Mouse (Mus musculus): Measurements from ENCODE around the gene Wfdc6a.
A peak's percentile ranks its signal among the peaks of the same experiment; 100 is the strongest.
"Not testable (repeated sequence)": the region's sequence is repeated elsewhere in the genome, so short reads cannot be mapped to it uniquely, and the experiment has no call there.

Gene Wfdc6a

DNA sequence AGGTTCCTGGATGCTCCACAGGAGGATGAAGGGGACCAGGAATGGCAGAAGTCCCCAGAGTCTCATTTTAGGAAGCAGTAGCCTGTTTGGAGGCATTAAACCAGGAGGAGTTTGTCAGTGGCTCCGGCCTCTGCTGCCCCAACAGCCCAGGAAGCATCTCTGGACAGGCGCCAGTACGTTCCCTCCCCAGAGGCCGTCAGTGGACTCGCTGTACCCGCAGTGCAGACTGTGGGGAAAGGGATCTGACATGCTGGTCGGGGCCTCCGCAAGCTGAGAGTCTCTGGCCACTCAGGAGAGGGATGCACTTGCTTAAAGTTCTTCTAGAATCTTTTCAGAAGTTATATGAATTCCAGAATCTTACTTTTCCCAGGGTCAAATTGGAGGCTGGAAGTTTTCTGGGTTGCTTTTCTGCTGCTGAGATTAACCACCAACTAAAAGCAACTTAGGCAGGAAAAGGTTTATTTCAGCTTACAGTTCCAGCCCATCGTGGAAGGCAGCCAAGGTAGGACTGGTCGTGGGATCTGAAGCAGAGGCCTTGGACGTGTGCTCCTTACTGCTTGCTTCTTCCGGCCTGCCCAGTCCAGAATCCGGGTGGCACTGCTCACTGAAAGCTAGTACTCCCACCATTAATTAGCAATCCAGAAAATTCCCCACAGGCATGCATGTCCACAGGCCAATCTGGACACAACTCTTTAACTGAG, at the start of gene Wfdc6a:
Gene Wfdc6a (minus strand): TSS at position 423 of the 701 bp plus-strand sequence.
- DNase-seq (ENCODE audit: low spot score), result not testable (repeated sequence)

DNA sequence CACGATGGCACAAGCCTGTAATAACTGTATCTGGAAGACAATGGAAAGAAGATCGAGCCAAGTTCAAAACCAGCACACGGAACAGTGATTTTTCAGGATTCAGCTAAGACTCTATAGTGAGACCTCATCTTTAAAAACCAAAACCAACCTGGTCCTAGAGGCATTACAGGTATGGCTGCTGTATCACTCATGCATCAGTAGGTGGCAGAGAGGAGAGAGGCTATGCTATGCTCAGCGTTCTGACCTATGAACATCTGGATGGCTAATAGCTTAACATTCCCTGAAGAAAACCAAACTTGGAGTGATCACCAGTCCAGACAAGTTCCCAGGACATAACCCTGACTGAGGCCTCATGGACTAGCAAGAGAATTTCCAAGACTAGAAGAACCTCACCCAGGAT, 36.5 kb upstream of the Wfdc6a start:
- no peak for DNase-seq (ENCODE audit: low spot score)

DNA sequence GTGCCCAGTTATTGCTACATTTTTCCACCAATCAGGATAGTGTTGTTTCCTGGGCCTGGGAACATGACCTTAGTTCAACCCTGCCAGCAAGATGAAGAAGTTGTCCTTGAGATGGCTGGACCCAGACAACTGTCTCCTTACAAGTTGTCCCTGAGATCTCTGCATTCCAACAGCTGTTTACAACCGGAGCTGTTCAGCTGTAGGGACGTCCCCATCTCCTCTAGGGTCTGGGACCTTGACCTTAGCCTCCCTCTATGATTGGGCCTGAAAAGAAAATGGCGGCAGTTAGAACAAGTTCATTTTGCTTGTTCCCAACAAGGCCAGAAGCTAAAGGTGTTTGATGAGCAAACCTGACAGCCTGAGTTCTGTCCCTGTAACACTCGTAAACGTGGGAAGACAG, 33.8 kb upstream of the Wfdc6a start:
- no peak for DNase-seq (ENCODE audit: low spot score)

DNA sequence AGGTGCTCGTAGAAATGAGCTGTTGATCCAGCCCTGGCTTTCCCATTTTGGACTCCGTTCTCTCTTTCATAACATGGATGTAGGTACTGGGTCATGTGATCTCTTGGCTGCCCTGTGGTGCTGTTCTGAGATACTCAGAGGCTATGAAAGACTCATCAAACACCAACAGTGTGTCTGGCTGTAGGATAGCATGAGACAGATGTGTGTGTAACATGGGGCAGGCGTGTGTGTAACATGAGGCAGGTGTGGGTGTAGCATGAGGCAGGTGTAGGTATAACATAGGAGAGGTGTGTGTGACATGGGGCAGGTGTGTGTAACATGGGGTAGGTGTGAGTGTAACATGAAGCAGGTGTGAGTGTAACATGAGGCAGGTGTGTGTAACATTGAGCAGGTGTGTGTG, 30.1 kb upstream of the Wfdc6a start:
- DNase-seq (ENCODE audit: low spot score), result no peak

DNA sequence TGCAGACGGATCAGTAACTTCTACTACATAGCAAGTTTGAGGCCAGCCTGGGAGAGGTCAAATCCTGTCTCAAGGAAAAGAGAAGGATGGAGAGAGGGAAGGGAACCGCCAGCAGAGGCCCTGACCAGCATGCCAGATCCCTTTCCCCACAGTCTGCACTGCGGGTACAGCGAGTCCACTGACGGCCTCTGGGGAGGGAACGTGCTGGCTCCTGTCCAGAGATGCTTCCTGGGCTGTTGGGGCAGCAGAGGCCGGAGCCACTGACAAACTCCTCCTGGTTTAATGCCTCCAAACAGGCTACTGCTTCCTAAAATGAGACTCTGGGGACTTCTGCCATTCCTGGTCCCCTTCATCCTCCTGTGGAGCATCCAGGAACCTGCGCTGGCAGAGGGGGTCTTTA, 28.2 kb upstream of the Wfdc6a start, which contains the start of the genes Wfdc6b and Wfdc8:
Gene Wfdc6b (plus strand): TSS at position 52 of the 400 bp plus-strand sequence.
Gene Wfdc8 (minus strand): TSS at position 156 of the 400 bp plus-strand sequence.
- DNase-seq (ENCODE audit: low spot score), result not testable (repeated sequence)

DNA sequence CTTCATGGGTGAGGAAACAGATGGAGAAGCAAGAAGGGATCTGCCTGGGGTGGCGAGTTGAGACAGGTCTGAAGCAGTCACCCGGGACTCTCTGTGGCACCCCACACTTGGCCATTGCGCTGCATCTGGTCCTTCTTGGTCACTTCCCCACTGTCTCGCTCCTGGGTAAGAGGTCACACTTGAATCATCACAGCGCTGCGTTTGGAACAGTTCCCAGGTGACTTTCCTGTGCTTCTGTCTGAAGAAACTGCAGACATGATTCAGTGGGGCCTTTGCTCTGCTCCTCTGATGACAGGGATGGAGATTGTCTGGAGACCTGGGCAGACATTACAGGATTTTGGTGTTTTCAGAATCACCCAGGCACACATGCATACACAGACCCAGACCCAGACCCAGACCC, 23.5 kb upstream of the Wfdc6a start:
- no peak for DNase-seq (ENCODE audit: low spot score)

DNA sequence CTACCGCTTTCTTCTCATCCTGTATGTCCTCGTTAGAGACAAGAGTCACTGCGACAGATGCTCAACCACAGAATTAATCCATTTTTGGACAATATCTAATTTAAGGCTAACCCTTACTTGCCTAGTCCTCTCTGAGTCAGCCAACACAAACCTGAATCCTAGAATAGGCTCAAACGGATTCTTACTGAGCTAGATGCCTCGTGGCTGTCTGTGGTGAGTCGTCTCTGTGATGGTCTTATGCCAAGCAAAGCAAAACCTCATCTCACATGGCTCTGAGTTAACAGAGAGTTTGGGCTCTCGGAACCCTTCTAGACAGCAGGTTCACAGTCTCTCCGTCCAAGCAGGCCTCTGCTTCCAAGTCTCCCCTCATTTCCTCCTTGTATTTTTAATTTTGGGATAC, 19.2 kb upstream of the Wfdc6a start:
- no peak for DNase-seq (ENCODE audit: low spot score)

DNA sequence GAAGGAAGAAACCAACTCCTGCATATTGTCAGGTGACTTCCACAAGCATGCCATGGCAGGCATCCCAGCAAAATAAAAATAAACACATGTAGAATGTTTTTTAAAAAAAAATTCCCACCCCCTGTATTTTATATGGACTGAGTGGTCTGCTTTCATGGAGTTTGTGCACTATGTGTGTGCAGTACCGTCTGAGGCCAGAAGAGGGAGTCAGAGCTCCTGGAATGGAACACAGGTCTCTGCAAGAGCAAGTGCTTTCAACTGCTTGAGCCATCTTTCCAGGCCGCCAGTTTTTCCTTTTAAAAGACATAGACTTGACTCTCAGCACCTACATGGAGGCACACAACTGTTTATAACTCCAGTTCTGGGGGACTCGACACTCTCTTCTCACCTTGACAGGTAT, 18.2 kb upstream of the Wfdc6a start:
- no peak for DNase-seq (ENCODE audit: low spot score)

DNA sequence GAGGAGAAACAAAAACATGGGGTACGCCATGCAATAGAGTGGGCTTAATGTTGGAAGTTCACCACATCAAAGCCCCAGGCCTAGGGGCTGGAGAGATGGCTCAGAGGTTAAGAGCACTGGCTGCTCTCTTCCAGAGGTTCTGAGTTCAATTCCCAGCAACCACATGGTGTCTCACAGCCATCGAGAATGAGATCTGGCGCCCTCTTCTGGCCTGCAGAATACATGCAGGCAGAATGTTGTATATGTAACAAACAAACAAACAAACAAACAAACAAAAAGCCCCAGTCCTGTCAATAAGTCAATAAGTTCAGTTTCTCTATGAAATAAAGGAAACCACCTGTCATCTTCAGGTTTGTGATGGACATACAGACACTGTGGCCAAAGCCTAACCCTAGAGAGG, 14.9 kb upstream of the Wfdc6a start:
- no peak for DNase-seq (ENCODE audit: low spot score)

DNA sequence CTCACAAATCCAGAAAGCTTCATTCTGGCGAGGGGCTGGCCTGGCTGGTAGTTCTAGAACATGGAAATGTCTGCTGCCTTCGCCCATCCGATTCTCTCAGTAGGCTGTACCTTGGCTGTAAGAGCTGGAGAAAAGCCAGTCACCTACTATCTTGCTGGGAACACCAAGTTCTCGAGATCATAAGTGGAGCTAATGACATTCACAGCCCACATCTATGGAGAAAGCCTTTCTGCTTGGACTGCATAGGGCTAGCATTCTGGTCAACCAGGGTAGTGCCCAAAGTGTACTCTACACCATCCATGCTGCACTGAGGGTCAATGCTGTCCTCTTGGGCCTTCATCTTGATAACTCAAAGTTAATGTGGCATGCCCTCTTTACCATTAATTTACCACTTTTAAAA, 8.2 kb upstream of the Wfdc6a start, which contains the start of gene Eppin:
Gene Eppin (minus strand): TSS at position 101 of the 400 bp plus-strand sequence.
- no peak for DNase-seq (ENCODE audit: low spot score)

DNA sequence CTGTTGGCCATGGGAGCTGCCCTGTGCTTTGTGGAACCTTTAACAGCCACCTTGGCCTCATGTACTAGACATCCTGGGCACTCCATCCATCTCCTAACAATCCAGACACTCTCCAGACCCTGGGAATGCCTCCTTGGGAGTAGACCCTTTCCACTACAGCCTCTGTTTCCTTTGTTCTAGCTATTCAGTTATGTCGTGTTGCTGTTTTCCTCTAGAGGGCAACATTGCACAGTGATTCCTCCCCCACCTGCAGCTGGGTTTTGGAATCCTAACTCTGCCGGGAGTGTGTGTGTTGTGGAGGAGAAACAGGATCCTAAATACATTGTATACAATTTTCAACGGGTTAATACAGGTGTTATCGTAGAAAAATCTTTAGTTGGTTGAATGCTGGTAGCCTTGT, 6.8 kb upstream of the Wfdc6a start:
- peak; percentile 37 for DNase-seq (ENCODE audit: low spot score)

DNA sequence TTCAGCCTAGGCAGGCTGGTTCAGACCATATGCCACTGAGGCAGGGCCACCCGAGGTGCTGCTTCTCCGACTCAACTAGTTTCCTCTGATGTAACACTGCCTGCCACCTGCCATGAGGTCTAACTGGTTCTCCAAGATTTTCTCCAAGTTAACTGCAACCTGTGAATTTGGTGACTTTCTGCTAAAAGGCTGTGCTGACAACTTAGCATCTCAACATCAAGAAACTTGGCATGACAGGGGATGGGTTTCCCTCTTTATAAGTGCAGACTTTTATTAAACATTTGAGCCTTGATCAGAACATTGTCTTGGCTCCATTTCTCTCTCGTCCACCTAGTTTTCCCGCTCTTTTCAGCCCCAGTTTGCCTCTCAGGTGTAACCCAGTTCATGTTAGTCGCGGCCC, 11.9 kb downstream of the Wfdc6a start, which contains the start of gene Spint3:
Gene Spint3 (minus strand): TSS at position 101 of the 400 bp plus-strand sequence.
- not testable (repeated sequence) for DNase-seq (ENCODE audit: low spot score)

DNA sequence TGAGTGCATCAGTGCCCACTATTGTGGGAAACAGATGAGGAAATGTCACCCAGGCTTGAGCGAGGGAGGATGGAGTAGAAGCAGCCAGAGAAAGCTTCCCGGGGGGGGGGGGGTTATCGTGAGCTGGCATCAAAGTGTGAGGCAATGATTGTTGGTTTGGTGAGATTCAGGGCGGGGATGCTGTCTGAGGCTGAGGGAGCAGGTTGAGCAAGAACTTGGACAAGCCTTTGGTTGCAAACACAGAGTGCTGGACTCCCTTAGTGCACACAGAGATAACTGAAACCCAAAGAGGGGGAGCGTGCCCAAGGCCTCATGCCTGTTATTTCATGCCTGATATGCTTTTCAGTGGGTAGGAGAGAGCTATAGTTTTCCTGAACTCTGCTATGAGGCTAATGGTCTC, 17.8 kb downstream of the Wfdc6a start:
- no peak for DNase-seq (ENCODE audit: low spot score)

DNA sequence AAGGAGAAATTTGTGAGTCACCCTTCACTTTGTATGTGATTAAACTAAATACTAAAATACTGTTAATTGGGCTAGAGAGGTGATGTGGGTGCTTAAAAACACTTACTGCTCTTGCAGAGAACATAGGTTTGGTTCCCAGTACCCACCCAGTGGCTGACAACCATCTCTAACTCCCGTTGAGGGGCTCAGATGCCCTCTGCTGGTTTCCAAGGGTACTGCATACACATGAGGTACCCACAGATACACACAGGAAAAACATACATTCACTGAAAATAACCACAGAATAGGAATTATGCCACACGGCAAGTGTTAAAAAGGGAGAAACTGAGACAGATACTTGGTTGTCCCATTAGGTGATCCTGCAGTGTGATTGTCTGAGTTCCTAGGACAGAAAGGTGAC, 18.2 kb downstream of the Wfdc6a start:
- no peak for DNase-seq (ENCODE audit: low spot score)

DNA sequence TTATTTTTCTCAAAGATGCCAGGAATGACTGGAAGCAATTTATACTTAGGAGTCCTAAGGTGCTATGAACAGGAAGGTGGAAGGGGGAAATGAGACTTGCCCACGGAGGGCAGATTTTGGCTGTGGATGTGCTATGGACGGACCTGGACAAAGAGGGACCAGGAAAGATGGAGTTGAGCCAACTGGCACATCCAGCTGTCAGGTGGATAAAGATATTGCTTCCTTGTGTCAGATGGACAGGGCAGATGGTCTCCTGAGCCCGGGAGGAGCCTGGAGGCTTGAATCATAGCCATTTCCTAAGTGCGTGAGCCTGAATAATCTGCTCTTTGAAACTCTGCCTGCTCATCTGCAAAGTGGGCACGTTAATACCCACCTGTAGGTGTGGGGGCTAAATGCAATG, 20.9 kb downstream of the Wfdc6a start:
- DNase-seq (ENCODE audit: low spot score), result no peak

DNA sequence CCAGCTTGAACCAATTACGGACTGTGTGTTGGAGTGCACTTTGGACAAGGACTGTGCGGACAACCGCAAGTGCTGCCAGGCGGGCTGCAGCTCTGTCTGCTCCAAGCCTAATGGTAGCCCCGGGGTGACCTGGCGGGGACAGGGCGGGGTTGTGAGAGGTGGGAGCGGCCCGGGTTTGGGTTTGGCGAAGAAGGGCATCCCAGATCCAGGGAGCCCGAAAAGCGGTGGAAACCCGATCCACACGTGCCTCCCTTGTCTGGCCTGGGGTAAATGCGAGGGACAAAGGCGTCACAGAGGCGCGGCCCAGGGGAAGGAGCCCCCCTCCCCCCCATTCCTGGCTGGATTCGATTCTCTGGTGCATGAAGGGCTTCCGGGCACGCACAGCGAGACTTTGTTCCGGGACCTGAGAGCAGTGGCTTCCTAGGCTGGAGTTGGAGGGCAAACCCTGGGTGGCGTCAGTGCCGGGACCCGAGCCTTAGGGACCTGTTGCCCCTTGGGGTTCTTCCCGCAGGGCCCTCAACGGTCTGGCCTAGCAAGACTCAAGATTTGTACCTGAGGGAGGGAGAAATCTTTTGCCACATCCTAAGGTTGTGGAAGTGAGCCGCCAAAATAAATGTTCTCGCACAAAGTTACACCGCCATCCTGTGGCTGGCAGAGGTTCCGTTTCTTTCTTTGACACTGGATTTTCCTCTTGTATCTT, 21.8 kb downstream of the Wfdc6a start:
- DNase-seq (ENCODE audit: low spot score), result peak; percentile 42

DNA sequence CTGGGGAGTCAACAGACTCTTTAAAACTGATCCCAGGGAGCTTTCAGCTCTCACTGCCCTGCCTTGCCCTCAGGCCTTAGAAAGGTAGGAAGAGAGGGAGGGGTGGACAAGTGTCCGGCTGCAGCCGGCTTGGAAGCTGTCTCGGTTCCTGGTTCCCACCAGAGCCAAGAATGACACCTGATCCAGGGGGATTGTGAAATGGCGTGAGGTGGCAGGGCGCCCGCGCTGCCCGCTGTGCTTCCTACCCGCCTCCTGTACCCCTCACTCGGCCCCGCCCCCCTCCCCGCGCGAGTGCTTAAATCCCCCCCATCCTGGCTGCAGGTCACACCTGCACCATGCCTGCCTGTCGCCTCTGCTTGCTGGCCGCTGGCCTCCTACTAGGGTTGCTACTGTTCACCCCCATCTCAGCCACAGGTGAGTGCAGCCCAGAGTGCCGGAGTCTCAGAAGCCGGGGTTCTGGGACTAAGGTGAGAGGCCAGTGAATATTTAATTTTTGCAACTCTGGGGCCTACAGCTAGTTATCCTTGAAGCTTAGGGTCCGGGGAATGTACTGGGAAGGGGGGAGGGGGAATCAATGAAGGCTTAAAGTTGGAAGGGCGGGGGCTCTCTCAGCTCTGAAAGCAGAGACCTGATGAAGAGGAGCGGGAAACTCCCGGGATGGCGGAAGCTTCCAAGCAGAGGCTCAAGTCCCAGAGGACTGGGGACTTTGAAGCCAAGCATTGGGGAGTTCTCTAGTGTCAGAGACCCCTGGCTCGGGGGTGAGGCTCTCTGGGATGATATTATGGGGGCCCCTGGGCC, 22.7 kb downstream of the Wfdc6a start, which contains the start of gene Wfdc2:
Gene Wfdc2 (plus strand): TSS at position 23 of the 798 bp plus-strand sequence.
- no peak for DNase-seq (ENCODE audit: low spot score)

DNA sequence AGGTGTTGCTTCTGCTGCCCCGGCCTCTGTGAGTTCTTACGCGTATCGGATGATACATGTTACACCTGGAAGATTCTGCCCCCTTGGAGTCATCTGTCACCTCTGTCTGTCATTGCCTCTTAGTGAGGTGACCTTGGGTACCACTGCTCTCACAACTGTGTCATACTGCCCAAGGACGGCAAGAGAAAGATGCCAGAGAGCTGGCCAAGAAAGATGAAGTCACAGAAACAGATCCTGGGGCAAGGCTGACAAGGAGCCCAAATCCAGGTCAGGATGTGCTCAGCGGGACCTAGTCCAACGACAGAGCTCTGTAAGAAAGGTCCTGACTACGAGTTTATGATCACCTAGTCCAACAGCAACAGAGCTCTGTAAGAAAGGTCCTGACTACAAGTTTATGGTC, 25.1 kb downstream of the Wfdc6a start:
- no peak for DNase-seq (ENCODE audit: low spot score)

DNA sequence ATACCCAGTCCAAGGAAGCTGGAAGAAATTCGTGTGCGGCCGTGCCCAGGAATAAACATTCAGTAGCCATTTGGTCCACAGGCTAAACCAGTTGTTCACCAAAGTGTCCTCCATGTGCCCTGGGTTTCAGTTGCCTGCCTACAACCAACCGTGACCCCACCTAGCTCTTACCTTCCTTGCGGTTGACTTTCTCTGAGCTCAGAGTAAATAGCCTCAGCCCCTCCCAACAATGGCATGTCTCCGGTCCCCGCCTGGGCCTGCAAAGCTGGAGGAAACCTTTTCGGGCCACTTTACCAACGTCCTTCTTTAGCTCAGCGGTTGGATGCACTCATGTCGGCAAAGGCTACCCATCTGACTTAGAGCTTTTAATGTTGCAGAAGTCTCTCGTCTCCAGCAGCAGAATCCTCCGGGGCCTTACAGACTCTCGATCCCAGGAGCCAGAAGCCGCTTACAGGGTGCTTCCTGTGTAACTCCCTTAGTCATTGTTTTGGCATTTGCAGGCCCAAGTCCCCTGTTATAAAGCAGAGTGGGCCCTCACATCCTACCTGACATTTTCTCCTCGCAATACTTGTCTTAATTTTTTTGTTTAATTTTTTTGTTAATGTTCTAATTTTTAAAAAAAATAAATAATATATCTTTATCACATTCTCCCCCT, 26.1 kb downstream of the Wfdc6a start:
- no peak for DNase-seq (ENCODE audit: low spot score)

DNA sequence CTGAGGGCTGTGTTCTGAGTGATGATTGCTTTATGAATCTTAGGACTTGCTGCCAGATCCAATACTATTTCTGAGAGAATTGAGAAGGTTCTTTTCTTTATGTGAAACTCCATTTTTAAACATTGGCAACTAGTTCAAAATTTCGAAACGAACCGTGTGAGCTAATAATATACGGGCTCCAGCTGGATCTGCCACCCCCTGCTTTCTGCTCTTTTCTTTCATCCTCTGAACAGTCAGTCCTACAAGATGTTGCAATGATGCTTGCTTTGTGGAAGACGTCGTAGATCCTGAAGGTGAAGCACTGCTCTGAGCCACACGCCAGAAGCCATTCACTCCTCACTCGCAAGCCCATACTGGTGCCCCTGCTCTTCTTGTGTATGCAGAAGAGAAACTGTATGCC, 26.8 kb downstream of the Wfdc6a start:
- no peak for DNase-seq (ENCODE audit: low spot score)

DNA sequence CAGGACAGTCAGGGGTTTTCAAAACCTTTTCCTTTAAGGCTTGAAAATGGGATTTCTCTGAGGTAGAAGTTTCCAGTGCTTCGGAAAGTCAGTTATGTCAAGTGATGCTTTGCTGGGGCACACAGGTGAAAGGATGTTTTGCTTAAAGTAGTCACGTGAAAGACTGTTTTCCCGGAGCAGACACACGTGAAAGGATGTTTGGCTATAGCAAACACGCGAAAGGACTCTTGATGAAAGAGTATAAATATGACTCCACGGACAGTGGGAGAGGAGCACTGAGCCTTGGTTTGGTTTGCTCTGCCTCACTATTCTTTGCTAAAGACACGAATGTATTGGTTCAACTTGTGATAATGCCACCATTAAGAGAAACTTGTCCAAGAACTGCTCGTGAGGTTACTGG, 33.7 kb downstream of the Wfdc6a start:
- no peak for DNase-seq (ENCODE audit: low spot score)

DNA sequence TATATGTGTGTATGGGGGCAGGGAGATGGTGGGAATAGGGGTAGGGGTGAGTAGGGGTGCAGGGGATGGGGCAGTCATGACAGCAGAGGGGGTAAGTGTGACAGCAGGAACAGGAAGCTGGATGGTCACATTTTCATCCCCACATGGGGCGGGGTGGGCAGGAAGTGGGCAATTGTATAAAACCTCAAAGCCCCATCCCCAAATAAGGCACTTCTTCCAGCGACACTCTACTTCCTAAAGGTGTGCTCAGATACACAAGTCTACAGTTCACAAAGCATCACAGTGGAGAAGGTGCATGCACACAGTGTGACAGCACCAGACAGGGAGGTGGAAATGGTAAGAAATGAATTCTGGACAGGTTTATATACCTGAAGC, 34.4 kb downstream of the Wfdc6a start:
- no peak for DNase-seq (ENCODE audit: low spot score)
